Mouse (Mus musculus) G1E (cell line): Measurements from ENCODE around the gene 4930449I24Rik. TPM values are rescaled to one million over a fixed set of nuclear protein-coding genes. Genes with fewer than 3 reads are reported as not detected.
"Not testable (repeated sequence)": the region's sequence is repeated elsewhere in the genome, so short reads cannot be mapped to it uniquely, and the experiment has no call there.

Experiments
- ATAC-seq: 2 replicates; pipeline ENCODE4 v1.8.0; 2016; ENCODE audit warnings: mild to moderate bottlenecking; ENCODE audit not compliant: insufficient number of reproducible peaks, poor library complexity, low FRiP score, severe bottlenecking; ENCODE audit errors: extremely low read depth
- DNase-seq: peaks from one replicate; pipeline ENCODE4 v3.0.0; 2012; ENCODE audit warnings: low spot score
- H3K27me3 ChIP-seq: 2 replicates; pipeline ENCODE4 v1.6.1; 2012; ENCODE audit warnings: mild to moderate bottlenecking, low read length, inconsistent platforms; ENCODE audit not compliant: insufficient read depth
- H3K36me3 ChIP-seq: replicated peaks from 2 replicates; pipeline ENCODE3; 2012; ENCODE audit warnings: mild to moderate bottlenecking, inconsistent platforms
- H3K4me1 ChIP-seq: 2 replicates; pipeline ENCODE4 v1.6.1; 2012; ENCODE audit warnings: low read depth, low read length, inconsistent platforms, mixed read lengths; ENCODE audit not compliant: insufficient read depth
- H3K4me3 ChIP-seq: 2 replicates; pipeline ENCODE4 v1.5.1; 2012; ENCODE audit warnings: low read depth, mild to moderate bottlenecking, inconsistent platforms, low read length, moderate library complexity, mixed read lengths
- H3K9me3 ChIP-seq: replicated peaks from 2 replicates; pipeline ENCODE4 v1.6.1; 2012; ENCODE audit warnings: inconsistent platforms
- CTCF ChIP-seq: IDR thresholded peaks from 2 replicates; pipeline ENCODE4 v1.5.1; 2012; ENCODE audit warnings: low read depth, low read length, inconsistent platforms, mixed read lengths
- GATA1 ChIP-seq: IDR thresholded peaks from 2 replicates; pipeline ENCODE4 v1.6.1; 2012; ENCODE audit warnings: borderline replicate concordance, low read length, inconsistent platforms, mixed read lengths
- GATA2 ChIP-seq: IDR thresholded peaks from 2 replicates; pipeline ENCODE4 v1.6.1; 2012; ENCODE audit warnings: low read depth, low read length, inconsistent platforms, borderline replicate concordance
- POLR2AphosphoS5 ChIP-seq: IDR thresholded peaks from 2 replicates; pipeline ENCODE4 v1.6.1; 2012; ENCODE audit warnings: low read depth, low read length, inconsistent platforms; ENCODE audit not compliant: insufficient replicate concordance
- TAL1 ChIP-seq: conservative IDR thresholded peaks from 2 replicates; pipeline ENCODE4 v1.6.1; 2012; ENCODE audit warnings: low read depth, low read length, inconsistent platforms, mixed read lengths
- polyA plus RNA-seq: library from polyadenylated mRNA; stranded (reverse); fragments of >175 nt; gene quantifications from 2 replicates; pipeline ENCODE4 v1.2.3, GENCODE M21; 2012
- total RNA-seq, 2 experiments: library from RNA; stranded (forward) in 1 of 2; stranded (reverse) in 1 of 2; fragments of 200-1000 nt in 1 of 2; fragments of >200 nt in 1 of 2; fragmentation: Nextera tagmentation in 1 of 2; gene quantifications; 2 replicates each; pipeline ENCODE4 v1.2.3; 2014 to 2017

4930449I24Rik gene
- total and polyA plus RNA-seq, 3 experiments = not detected

DNA sequence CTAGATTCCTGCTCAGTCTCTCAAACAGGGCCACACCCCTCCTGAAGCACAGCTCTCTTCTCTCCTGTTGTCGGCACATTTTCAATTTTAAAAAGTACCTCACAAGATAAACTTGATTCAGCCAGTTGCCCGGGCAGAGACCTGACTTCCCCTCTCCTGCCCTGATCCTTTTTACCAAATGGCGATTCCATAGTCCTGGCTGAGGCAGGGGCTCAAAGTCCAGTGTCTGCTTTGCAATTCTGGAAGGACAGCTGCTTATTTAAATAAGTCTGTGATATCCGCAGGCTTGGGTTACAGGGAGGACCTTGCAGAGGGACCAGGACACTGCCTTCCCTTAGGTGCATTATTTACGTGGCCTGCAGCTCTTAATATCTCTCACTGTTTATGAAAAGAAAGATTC, 30.9 kb upstream of the 4930449I24Rik start:
- no peaks in the 10 kb centered on the region for H3K36me3 ChIP-seq
- TF ChIP-seq GATA1 (no peak), POLR2AphosphoS5 (no peak), CTCF (no peak), TAL1 (no peak), GATA2 (no peak)
- H3K4me1 ChIP-seq = no peaks in the 10 kb centered on the region
- DNase-seq = no peak
- H3K4me3 ChIP-seq = no peak overlapping the region
- ATAC-seq = no peak
- H3K9me3 ChIP-seq = peaks cover 30% of the 10 kb centered on the region
- no peaks in the 10 kb centered on the region for H3K27me3 ChIP-seq

DNA sequence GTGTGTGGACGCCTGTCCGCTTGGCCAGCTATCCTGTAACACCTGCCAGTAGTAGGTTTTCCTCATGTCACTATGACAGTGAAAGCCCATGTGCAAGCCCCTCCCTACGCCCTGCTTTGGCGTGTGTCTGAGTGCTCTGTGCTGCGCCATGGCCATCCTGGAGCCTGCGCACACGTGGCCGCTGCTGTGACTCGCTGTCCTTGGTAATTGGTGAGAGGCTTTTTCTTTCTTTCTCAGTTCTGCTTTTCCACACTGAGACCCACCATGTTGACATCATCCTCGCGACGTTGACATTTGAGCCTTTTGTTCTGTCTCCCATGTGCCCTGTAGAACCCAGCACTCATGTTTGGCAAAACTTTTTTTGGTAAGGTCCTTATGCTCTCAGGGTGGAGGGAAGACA, 30.4 kb upstream of the 4930449I24Rik start:
- H3K36me3 ChIP-seq = no peaks in the 10 kb centered on the region
- H3K4me3 ChIP-seq = no peak overlapping the region
- ATAC-seq (no peak), DNase-seq (no peak)
- H3K27me3 ChIP-seq = no peaks in the 10 kb centered on the region
- peaks cover 28% of the 10 kb centered on the region for H3K9me3 ChIP-seq
- TF ChIP-seq GATA2 = no peak
- no peak for TF ChIP-seq POLR2AphosphoS5
- TF ChIP-seq TAL1 = no peak
- TF ChIP-seq CTCF = no peak
- no peak for TF ChIP-seq GATA1
- no peaks in the 10 kb centered on the region for H3K4me1 ChIP-seq

DNA sequence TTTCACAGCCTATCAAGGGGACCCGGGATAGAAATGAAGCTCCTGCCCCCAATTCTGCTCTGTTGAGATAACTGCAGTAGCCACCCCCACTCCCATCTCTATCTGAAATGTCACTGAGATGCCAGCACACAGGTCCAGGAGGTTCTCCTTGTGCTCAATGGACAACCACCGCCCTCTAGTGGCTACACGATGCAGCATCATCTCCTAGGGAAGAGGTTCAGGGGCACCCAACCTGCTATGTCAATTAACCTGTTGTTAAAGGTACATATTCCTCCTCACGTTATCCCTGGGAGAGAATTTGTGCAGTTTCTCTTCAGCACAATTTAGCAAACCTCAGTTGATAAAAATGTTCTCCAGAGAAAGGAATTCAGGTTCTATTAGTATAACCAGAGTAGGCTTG, 22.6 kb upstream of the 4930449I24Rik start:
- not testable (repeated sequence) for H3K4me1 ChIP-seq, H3K36me3 ChIP-seq, H3K27me3 ChIP-seq, H3K9me3 ChIP-seq, DNase-seq, ATAC-seq, H3K4me3 ChIP-seq

DNA sequence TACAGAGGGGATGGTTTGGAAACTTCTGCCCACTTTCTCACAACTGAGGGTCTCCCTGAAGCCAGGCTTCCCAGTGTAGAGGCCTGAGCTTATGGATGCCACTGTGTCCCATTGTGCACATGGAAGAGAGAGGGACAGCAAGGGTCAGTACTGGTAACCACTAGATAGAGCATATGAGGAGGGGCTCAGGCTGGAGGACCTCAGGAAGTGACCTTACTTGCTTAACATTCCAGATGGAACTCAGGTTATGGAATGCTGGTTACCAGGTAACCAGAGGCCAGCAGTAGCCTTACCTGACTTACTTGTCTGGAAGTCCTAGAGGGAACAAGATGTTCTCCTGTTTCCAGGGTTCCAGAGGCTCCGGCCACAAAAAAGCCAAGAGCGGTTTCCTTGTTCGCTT, 20.5 kb upstream of the 4930449I24Rik start, which contains the start of gene Gm6408:
Gene Gm6408 (plus strand): TSS at position 301 of the 400 bp plus-strand sequence.
- DNase-seq = not testable (repeated sequence)

DNA sequence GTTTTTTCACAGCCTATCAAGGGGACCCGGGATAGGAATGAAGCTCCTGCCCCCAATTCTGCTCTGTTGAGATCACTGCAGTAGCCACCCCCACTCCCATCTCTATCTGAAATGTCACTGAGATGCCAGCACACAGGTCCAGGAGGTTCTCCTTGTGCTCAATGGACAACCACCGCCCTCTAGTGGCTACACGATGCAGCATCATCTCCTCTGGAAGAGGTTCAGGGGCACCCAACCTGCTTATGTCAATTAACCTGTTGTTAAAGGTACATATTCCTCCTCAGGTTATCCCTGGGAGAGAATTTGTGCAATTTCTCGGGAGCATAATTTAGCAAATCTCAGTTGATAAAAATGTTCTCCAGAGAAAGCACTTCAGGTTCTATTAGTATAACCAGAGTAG, 13.2 kb upstream of the 4930449I24Rik start:
- not testable (repeated sequence) for H3K9me3 ChIP-seq, H3K27me3 ChIP-seq, H3K4me3 ChIP-seq, ATAC-seq, H3K4me1 ChIP-seq, H3K36me3 ChIP-seq, DNase-seq

More for the DNA sequence above, 20.5 kb upstream of the 4930449I24Rik start, which contains the start of gene Gm6408:
- H3K9me3 ChIP-seq, ATAC-seq, H3K4me3 ChIP-seq, H3K36me3 ChIP-seq, H3K27me3 ChIP-seq, H3K4me1 ChIP-seq: not testable (repeated sequence)

DNA sequence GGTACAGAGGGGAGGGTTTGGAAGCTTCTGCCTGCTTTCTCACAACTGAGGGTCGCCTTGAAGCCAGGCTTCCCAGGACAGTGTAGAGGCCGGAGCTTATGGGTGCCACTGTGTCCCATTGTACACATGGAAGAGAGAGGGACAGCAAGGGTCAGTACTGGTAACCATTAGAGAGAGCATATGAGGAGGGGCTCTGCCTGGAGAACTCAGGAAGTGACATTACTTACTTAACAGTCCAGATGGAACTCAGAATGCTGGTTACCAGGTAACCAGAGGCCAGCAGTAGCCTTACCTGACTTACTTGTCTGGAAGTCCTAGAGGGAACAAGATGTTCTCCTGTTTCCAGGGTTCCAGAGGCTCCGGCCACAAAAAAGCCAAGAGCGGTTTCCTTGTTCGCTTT, 11.1 kb upstream of the 4930449I24Rik start, which contains the start of gene Gm6370:
Gene Gm6370 (plus strand): TSS at position 301 of the 400 bp plus-strand sequence.
- DNase-seq, H3K4me3 ChIP-seq, ATAC-seq, H3K36me3 ChIP-seq, H3K4me1 ChIP-seq, H3K9me3 ChIP-seq, H3K27me3 ChIP-seq: not testable (repeated sequence)

DNA sequence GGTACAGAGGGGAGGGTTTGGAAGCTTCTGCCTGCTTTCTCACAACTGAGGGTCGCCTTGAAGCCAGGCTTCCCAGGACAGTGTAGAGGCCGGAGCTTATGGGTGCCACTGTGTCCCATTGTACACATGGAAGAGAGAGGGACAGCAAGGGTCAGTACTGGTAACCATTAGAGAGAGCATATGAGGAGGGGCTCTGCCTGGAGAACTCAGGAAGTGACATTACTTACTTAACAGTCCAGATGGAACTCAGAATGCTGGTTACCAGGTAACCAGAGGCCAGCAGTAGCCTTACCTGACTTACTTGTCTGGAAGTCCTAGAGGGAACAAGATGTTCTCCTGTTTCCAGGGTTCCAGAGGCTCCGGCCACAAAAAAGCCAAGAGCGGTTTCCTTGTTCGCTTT, 11.6 kb downstream of the 4930449I24Rik start, which contains the start of gene Gm3402:
Gene Gm3402 (plus strand): TSS at position 301 of the 400 bp plus-strand sequence.
- DNase-seq, H3K27me3 ChIP-seq, H3K4me1 ChIP-seq, H3K36me3 ChIP-seq, H3K9me3 ChIP-seq, ATAC-seq, H3K4me3 ChIP-seq: not testable (repeated sequence)

DNA sequence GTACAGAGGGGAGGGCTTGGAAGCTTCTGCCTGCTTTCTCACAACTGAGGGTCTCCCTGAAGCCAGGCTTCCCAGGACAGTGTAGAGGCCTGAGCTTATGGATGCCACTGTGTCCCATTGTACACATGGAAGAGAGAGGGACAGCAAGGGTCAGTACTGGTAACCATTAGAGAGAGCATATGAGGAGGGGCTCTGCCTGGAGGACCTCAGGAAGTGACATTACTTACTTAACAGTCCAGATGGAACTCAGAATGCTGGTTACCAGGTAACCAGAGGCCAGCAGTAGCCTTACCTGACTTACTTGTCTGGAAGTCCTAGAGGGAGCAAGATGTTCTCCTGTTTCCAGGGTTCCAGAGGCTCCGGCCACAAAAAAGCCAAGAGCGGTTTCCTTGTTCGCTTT, 23.3 kb downstream of the 4930449I24Rik start, which contains the start of gene Gm3404:
Gene Gm3404 (plus strand): TSS at position 301 of the 400 bp plus-strand sequence.
- H3K4me3 ChIP-seq, H3K27me3 ChIP-seq, H3K9me3 ChIP-seq, H3K4me1 ChIP-seq, H3K36me3 ChIP-seq, ATAC-seq, DNase-seq: not testable (repeated sequence)

DNA sequence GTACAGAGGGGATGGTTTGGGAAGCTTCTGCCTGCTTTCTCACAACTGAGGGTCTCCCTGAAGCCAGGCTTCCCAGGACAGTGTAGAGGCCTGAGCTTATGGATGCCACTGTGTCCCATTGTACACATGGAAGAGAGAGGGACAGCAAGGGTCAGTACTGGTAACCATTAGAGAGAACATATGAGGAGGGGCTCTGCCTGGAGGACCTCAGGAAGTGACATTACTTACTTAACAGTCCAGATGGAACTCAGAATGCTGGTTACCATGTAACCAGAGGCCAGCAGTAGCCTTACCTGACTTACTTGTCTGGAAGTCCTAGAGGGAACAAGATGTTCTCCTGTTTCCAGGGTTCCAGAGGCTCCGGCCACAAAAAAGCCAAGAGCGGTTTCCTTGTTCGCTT, 35.1 kb downstream of the 4930449I24Rik start, which contains the start of gene Gm3409:
Gene Gm3409 (plus strand): TSS at position 301 of the 400 bp plus-strand sequence.
- not testable (repeated sequence) for H3K4me3 ChIP-seq, DNase-seq, H3K9me3 ChIP-seq, H3K27me3 ChIP-seq, ATAC-seq, H3K4me1 ChIP-seq, H3K36me3 ChIP-seq
